Mouse (Mus musculus) thymus, adult 2 months (tissue): Measurements from ENCODE around the gene Traf3.

Source experiments
- CTCF ChIP-seq: fragments of 200-500 bp; IDR thresholded peaks from 2 replicates; pipeline ENCODE4 v1.5.1; 2012; ENCODE audit warnings: mild to moderate bottlenecking, control low read depth, low read length, moderate library complexity, borderline replicate concordance; ENCODE audit not compliant: control insufficient read depth, poor library complexity, insufficient read depth; ENCODE audit errors: extremely low read depth
- POLR2A ChIP-seq: fragments of 200-500 bp; IDR thresholded peaks from 2 replicates; pipeline ENCODE4 v1.6.1; 2012; ENCODE audit warnings: mild to moderate bottlenecking, low read length, control low read depth, moderate library complexity; ENCODE audit not compliant: control insufficient read depth, poor library complexity, insufficient read depth; ENCODE audit errors: extremely low read depth

- no peak for TF ChIP-seq CTCF
- no peak for TF ChIP-seq POLR2A
Observed at GRCm38 (mm10) chr12:111145269-111145668, 20.9 kb upstream of the Traf3 start.
